Mouse (Mus musculus): ENCODE data around the gene Appbp2. TPM values are rescaled to one million over a fixed set of nuclear protein-coding genes. Genes with fewer than 3 reads are reported as not detected.
A peak's percentile ranks its signal among the peaks of the same experiment; 100 is the strongest.

The Appbp2 gene
- polyA plus RNA-seq, 1 experiment, result 15.5 TPM

- H3K4me3 ChIP-seq (ENCODE audit: insufficient read depth, low read length), result peak overlapping the region; percentile 84
- TF ChIP-seq POLR2A (IDR thresholded peaks at IDR 0.05; ENCODE audit: borderline replicate concordance, low read depth, low read length) (no peak), CTCF (IDR thresholded peaks at IDR 0.05; ENCODE audit: low read depth, low read length) (no peak)
- H3K4me1 ChIP-seq (ENCODE audit: control insufficient read depth, insufficient read depth, low read length), result no peaks in the 10 kb centered on the region
- peak overlapping the region; percentile 82 for H3K27ac ChIP-seq (ENCODE audit: insufficient read depth, low read depth, low read length)
Observed at GRCm38 (mm10) chr11:85234363-85234989, 454 bp downstream of the Appbp2 start.

GRCm38 (mm10) chr11:85233676-85234210, 1.2 kb downstream of the Appbp2 start:
- Histone ChIP-seq H3K27ac (ENCODE audit: insufficient read depth, low read depth, low read length) (peak overlapping the region; percentile 19; the same call in 1 of the 2 replicates), H3K4me1 (ENCODE audit: control insufficient read depth, insufficient read depth, low read length) (no peaks in the 10 kb centered on the region), H3K4me3 (ENCODE audit: insufficient read depth, low read length) (peak overlapping the region; percentile 84)
- TF ChIP-seq CTCF (IDR thresholded peaks at IDR 0.05; ENCODE audit: low read depth, low read length) (no peak), POLR2A (IDR thresholded peaks at IDR 0.05; ENCODE audit: borderline replicate concordance, low read depth, low read length) (no peak)

GRCm38 (mm10) chr11:85223248-85223647, 11.7 kb downstream of the Appbp2 start:
- no peak overlapping the region for H3K27ac ChIP-seq (ENCODE audit: insufficient read depth, low read depth, low read length)
- TF ChIP-seq CTCF (IDR thresholded peaks at IDR 0.05; ENCODE audit: low read depth, low read length) (no peak), POLR2A (IDR thresholded peaks at IDR 0.05; ENCODE audit: borderline replicate concordance, low read depth, low read length) (no peak)
- H3K4me1 ChIP-seq (ENCODE audit: control insufficient read depth, insufficient read depth, low read length), result peaks cover 9% of the 10 kb centered on the region
- no peak overlapping the region for H3K4me3 ChIP-seq (ENCODE audit: insufficient read depth, low read length)

GRCm38 (mm10) chr11:85222561-85222960, 12.4 kb downstream of the Appbp2 start:
- peaks cover 7% of the 10 kb centered on the region for H3K4me1 ChIP-seq (ENCODE audit: control insufficient read depth, insufficient read depth, low read length)
- no peak overlapping the region for H3K27ac ChIP-seq (ENCODE audit: insufficient read depth, low read depth, low read length)
- TF ChIP-seq CTCF (IDR thresholded peaks at IDR 0.05; ENCODE audit: low read depth, low read length) (no peak), POLR2A (IDR thresholded peaks at IDR 0.05; ENCODE audit: borderline replicate concordance, low read depth, low read length) (no peak)
- H3K4me3 ChIP-seq (ENCODE audit: insufficient read depth, low read length), result no peak overlapping the region

DNA sequence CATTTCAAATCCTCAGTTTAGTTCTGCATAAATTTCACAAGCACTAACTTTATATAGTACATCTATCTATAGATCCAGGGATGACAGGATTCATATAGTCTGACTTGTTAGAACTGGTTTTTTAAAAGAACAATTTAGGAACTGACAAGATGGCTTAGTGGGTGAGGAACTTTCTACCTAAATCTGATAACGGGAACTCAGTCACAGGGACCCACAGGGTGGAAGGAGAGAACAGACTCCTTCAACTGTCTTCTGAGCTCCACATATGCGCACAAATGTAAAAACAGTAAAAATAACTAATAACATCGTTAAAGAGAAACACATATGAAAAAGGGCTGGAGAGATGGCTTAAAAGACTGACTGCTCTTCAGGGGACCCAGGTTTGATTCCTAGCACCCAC, 15.9 kb downstream of the Appbp2 start:
- TF ChIP-seq POLR2A (IDR thresholded peaks at IDR 0.05; ENCODE audit: borderline replicate concordance, low read depth, low read length), result no peak
- TF ChIP-seq CTCF (IDR thresholded peaks at IDR 0.05; ENCODE audit: low read depth, low read length), result no peak
- H3K4me1 ChIP-seq (ENCODE audit: control insufficient read depth, insufficient read depth, low read length), result peaks cover 8% of the 10 kb centered on the region
- no peak overlapping the region for H3K4me3 ChIP-seq (ENCODE audit: insufficient read depth, low read length)
- H3K27ac ChIP-seq (ENCODE audit: insufficient read depth, low read depth, low read length), result no peak overlapping the region

DNA sequence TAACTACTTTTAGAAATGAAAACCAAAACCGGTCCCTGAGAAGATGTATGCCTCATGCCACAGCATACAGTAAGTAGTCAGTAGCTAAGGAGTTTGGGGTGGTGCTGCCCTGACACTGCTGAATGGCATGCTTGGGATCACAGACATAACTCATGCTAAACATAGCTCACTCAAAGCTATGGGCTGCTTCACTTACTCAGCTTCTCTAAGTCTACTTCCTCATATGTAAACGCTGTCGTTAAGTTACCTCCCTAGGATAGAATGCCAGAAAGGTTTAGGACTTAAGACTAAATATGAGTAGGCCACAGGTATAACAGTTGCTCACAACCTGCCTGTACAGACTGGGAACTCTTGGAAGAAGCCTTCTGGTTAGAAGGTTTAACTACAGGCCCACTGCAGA, 20.3 kb downstream of the Appbp2 start:
- H3K4me1 ChIP-seq (ENCODE audit: control insufficient read depth, insufficient read depth, low read length), result peaks cover 7% of the 10 kb centered on the region
- H3K4me3 ChIP-seq (ENCODE audit: insufficient read depth, low read length), result no peak overlapping the region
- TF ChIP-seq POLR2A (IDR thresholded peaks at IDR 0.05; ENCODE audit: borderline replicate concordance, low read depth, low read length) (no peak), CTCF (IDR thresholded peaks at IDR 0.05; ENCODE audit: low read depth, low read length) (no peak)
- H3K27ac ChIP-seq (ENCODE audit: insufficient read depth, low read depth, low read length), result no peak overlapping the region

GRCm38 (mm10) chr11:85213215-85213614, 21.7 kb downstream of the Appbp2 start:
- Histone ChIP-seq H3K4me1 (ENCODE audit: control insufficient read depth, insufficient read depth, low read length) (peaks cover 5% of the 10 kb centered on the region; the same call in 1 of the 2 replicates), H3K27ac (ENCODE audit: insufficient read depth, low read depth, low read length) (no peak overlapping the region), H3K4me3 (ENCODE audit: insufficient read depth, low read length) (no peak overlapping the region)
- TF ChIP-seq CTCF (IDR thresholded peaks at IDR 0.05; ENCODE audit: low read depth, low read length), result no peak
- TF ChIP-seq POLR2A (IDR thresholded peaks at IDR 0.05; ENCODE audit: borderline replicate concordance, low read depth, low read length), result no peak

- peaks cover 5% of the 10 kb centered on the region; the same call in 1 of the 2 replicates for H3K4me1 ChIP-seq (ENCODE audit: control insufficient read depth, insufficient read depth, low read length)
- no peak overlapping the region for H3K27ac ChIP-seq (ENCODE audit: insufficient read depth, low read depth, low read length)
- TF ChIP-seq CTCF (IDR thresholded peaks at IDR 0.05; ENCODE audit: low read depth, low read length), result no peak
- TF ChIP-seq POLR2A (IDR thresholded peaks at IDR 0.05; ENCODE audit: borderline replicate concordance, low read depth, low read length), result no peak
- no peak overlapping the region for H3K4me3 ChIP-seq (ENCODE audit: insufficient read depth, low read length)
Observed at GRCm38 (mm10) chr11:85211151-85211550, 23.8 kb downstream of the Appbp2 start.

DNA sequence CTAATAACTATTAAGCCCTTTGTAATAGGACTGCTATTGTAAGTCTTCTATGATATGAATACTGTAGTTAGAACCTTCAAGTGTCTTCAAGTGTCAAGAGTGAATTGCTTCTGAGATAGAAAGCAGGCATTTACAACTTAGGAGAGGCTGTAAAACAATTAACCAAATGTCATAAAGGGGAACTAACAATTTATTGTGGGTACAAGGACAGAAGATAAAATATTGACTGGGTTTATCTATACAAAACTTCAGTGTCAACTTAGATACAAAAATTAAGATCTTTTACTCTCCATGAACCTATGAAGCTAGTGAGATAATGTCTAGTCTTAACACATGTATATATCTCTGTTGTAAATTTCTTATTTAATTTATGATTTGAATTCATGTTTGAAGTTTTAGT, 28.7 kb downstream of the Appbp2 start:
- Histone ChIP-seq H3K27ac (ENCODE audit: insufficient read depth, low read depth, low read length) (no peak overlapping the region), H3K4me1 (ENCODE audit: control insufficient read depth, insufficient read depth, low read length) (no peaks in the 10 kb centered on the region), H3K4me3 (ENCODE audit: insufficient read depth, low read length) (no peak overlapping the region)
- no peak for TF ChIP-seq POLR2A (IDR thresholded peaks at IDR 0.05; ENCODE audit: borderline replicate concordance, low read depth, low read length)
- no peak for TF ChIP-seq CTCF (IDR thresholded peaks at IDR 0.05; ENCODE audit: low read depth, low read length)

DNA sequence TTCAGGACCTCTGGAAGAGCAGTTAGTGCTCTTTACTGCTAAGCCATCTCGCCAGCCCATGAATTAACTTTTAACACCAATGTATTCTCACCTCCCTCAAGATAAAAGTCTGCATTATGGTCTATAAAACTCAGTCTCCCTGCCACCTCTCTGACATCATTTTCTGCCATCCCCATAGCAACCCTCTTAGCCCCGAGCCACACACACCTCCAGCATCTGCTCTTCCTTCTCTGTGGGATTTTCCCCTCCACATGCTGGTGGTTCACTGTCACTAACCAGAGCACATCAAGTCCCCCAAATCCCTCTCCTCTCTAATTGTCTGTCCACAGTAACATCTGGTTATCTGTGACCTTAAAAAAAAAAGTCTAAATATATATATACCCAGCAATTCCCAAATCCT, 36.0 kb downstream of the Appbp2 start:
- no peak overlapping the region for H3K27ac ChIP-seq (ENCODE audit: insufficient read depth, low read depth, low read length)
- H3K4me3 ChIP-seq (ENCODE audit: insufficient read depth, low read length), result no peak overlapping the region
- TF ChIP-seq CTCF (IDR thresholded peaks at IDR 0.05; ENCODE audit: low read depth, low read length) (no peak), POLR2A (IDR thresholded peaks at IDR 0.05; ENCODE audit: borderline replicate concordance, low read depth, low read length) (no peak)
- H3K4me1 ChIP-seq (ENCODE audit: control insufficient read depth, insufficient read depth, low read length), result no peaks in the 10 kb centered on the region
